Mouse (Mus musculus) forebrain, embryonic 12.5 days (tissue): Measurements from ENCODE around the gene Slc9a1. TPM values are rescaled to one million over a fixed set of nuclear protein-coding genes. Genes with fewer than 3 reads are reported as not detected.
A peak's percentile ranks its signal among the peaks of the same experiment; 100 is the strongest.

ENCODE experiments used
- ATAC-seq: fragments of 200-750 bp; cut with Nextera tagmentation; 2 replicates; pipeline ENCODE4 v1.8.0; 2017; ENCODE audit warnings: moderate TSS enrichment; ENCODE audit not compliant: low FRiP score
- H3K27ac ChIP-seq: fragments of 300-500 bp; sonication (generic); 2 replicates; pipeline ENCODE4 v1.5.1; 2016; ENCODE audit warnings: mild to moderate bottlenecking
- H3K27me3 ChIP-seq: fragments of 300-500 bp; sonication (generic); 2 replicates; pipeline ENCODE4 v1.6.1; 2016; ENCODE audit warnings: mild to moderate bottlenecking
- H3K36me3 ChIP-seq: fragments of 300-500 bp; sonication (generic); replicated peaks from 2 replicates; pipeline ENCODE4 v1.6.1; 2016; ENCODE audit warnings: mild to moderate bottlenecking
- H3K4me1 ChIP-seq: fragments of 300-500 bp; sonication (generic); 2 replicates; pipeline ENCODE4 v1.6.1; 2016
- H3K4me2 ChIP-seq: fragments of 300-500 bp; sonication (generic); 2 replicates; pipeline ENCODE4 v1.6.1; 2016; ENCODE audit warnings: mild to moderate bottlenecking, moderate library complexity
- H3K4me3 ChIP-seq: fragments of 300-500 bp; sonication (generic); replicated peaks from 2 replicates; pipeline ENCODE4 v1.5.1; 2016; ENCODE audit warnings: mild to moderate bottlenecking
- H3K9ac ChIP-seq: fragments of 300-500 bp; sonication (generic); 2 replicates; pipeline ENCODE4 v1.6.1; 2016; ENCODE audit warnings: mild to moderate bottlenecking
- H3K9me3 ChIP-seq: fragments of 300-500 bp; sonication (generic); 2 replicates; pipeline ENCODE4 v1.6.1; 2016
- WGBS: fragments of 180-500 bp; shearing (Covaris S2); methylation state at CpG from one replicate; pipeline ENCODE4 v1.1.7; 2016; 5-methylcytosine and 5-hydroxymethylcytosine counted together
- polyA plus RNA-seq: library from polyadenylated mRNA; unstranded; fragments of >200 nt; fragmentation: Nextera tagmentation; extraction: Ambion mirVana; gene quantifications from 2 replicates; pipeline ENCODE4 v1.2.1, GENCODE M21; 2016

The Slc9a1 gene
- polyA plus RNA-seq, 1 experiment from 2014 or later: 7.2 TPM

DNA sequence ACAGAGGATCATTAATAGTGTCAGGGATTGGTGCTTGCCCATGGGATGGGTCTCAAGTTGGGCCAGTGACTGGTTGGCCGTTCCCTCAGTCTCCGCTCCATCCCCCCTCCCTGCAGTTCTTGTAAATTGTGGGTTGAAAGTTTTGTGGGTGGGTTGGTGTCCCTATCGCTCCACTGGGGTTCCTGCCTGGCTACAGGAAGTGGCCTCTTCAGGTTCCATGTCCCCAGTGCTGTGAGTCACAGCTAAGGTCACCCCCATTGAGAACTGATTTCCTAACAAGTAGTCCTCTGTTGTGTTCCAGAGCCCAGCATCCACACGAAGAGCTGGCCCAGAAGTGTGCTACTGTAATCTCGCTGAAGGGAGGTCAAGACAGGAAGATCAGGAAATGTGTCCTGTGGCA, 56.6 kb downstream of the Slc9a1 start:
- Histone ChIP-seq H3K4me2 (no peak overlapping the region), H3K9ac (no peak overlapping the region), H3K36me3 (peaks cover 13% of the 10 kb centered on the region), H3K4me1 (no peaks in the 10 kb centered on the region), H3K27me3 (no peaks in the 10 kb centered on the region), H3K9me3 (no peaks in the 10 kb centered on the region), H3K4me3 (no peak overlapping the region), H3K27ac (no peak overlapping the region)
- WGBS: 83% methylated on average over 5 of the region's 5 CpGs
- ATAC-seq: no peak

DNA sequence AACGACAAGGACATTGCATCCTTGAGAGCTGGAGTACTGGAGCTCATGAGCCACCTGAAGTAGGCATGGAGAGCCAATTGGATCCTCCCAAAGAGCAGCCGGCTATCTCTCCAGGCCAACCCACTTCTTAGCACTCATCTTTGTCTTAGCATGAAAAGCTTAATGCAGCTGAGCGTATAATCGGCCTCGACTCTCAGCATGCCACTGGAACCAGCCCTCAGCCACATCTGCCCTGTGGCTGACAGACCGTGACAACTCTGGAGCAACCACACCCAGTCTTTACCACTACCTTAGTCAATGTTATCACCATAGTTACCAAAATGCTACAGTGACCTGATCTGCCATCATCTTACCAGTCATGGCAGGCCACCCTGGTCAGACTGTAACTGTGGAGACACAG, 62.0 kb downstream of the Slc9a1 start:
- Histone ChIP-seq H3K9ac (no peak overlapping the region), H3K4me2 (no peak overlapping the region), H3K27ac (no peak overlapping the region), H3K4me1 (peaks cover 14% of the 10 kb centered on the region), H3K4me3 (no peak overlapping the region), H3K27me3 (no peaks in the 10 kb centered on the region), H3K36me3 (no peaks in the 10 kb centered on the region), H3K9me3 (no peaks in the 10 kb centered on the region)
- WGBS: 55% methylated on average over 6 of the region's 6 CpGs
- ATAC-seq: no peak

DNA sequence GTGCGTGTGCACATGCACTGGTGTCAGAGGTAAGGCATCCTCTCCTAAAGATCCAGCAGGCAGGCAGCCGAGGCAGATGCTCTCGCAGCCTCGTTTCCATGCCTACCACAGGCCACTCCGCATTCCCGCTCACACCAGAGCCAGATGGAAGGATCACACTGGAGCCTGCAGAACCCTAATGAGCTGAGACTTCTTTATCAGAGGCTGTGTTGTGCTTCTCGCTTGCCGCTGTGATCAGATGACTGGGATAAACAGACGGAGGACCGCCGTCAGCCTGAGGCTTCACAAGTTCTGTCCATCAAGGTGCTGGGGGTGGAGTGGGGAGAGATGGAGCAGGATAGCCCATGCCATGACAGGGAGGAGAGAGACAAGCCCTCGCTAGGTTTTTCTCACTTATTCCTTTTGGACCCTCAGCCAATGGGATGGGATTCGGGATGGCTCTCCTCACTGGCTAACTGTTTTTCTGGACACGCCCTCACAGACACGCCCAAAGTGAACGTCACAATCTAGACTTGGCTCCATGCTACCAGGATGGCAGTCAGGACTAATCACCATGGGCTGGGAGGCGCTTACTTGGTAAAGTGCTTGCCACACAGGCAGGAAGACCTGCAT, 63.2 kb downstream of the Slc9a1 start:
- Histone ChIP-seq H3K9ac (no peak overlapping the region), H3K36me3 (no peaks in the 10 kb centered on the region), H3K4me2 (peak overlapping the region; percentile 32), H3K27ac (peak overlapping the region; percentile 80), H3K4me1 (peaks cover 14% of the 10 kb centered on the region), H3K9me3 (no peaks in the 10 kb centered on the region), H3K4me3 (0 out of 2 replicates have a peak overlapping the region, but pooled peaks have one; percentile 8), H3K27me3 (no peaks in the 10 kb centered on the region)
- peak; percentile 64; the same call in 1 of the 2 replicates for ATAC-seq
- 27% methylated on average over 17 of the region's 17 CpGs for WGBS

- H3K9ac ChIP-seq: no peak overlapping the region
- ATAC-seq: no peak
- peaks cover 40% of the 10 kb centered on the region for H3K4me1 ChIP-seq
- H3K27me3 ChIP-seq: no peaks in the 10 kb centered on the region
- H3K27ac ChIP-seq: no peak overlapping the region
- H3K4me3 ChIP-seq: no peak overlapping the region
- no peak overlapping the region for H3K4me2 ChIP-seq
- WGBS: 94% methylated on average over 11 of the region's 11 CpGs
- no peaks in the 10 kb centered on the region for H3K9me3 ChIP-seq
- no peaks in the 10 kb centered on the region for H3K36me3 ChIP-seq
These were observed 66.4 kb downstream of the Slc9a1 start for GRCm38 (mm10) chr4:133435921-133436320.

DNA sequence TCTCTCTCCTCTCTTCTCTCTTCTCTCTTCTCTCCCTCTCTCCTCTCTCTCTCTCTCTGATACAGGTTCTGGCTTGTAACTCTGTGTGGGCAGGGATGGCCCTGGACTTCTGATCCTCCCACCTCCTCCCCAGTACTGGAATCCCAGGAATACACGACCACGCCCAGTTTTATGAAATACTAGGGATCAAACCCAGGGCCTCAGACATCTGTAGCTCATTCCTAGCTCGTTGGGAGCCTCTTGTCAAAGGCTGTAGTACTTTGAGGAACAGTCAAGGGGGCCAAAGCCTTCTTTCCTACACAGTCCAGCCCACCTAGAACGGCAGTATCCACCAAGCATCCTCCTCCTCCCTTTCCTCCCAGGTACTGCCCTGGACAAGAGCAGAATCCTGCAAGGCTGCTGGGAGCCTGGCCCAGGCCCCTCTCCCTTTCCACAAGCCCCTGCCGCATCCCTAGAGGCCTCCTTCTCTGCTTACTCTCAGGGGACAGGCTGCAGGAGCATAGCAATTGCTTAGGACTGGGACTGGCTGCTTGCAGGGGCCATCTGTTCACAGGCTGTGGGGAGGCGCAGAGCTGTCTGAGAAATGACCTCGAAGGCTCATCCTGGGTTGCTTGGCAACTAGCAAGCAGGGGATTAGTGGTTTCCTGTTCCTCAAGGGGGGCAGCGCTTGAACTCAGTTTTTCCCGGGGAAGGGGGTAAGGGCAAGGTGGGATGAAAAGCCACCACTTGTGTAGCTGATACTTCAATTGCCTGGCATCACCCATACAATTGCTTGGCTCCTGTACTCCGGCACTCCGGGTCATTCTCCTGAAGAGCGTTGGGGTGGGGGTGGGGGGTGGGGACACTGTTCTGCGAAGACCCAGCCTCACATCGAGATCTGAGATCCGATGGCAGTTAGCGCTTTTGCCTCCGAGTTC, 70.2 kb downstream of the Slc9a1 start:
- no peaks in the 10 kb centered on the region for H3K36me3 ChIP-seq
- 10% methylated on average over 17 of the region's 17 CpGs for WGBS
- H3K27ac ChIP-seq: peak overlapping the region; percentile 92
- H3K4me3 ChIP-seq: peak overlapping the region; percentile 20
- H3K4me2 ChIP-seq: peak overlapping the region; percentile 49
- H3K27me3 ChIP-seq: no peaks in the 10 kb centered on the region
- no peaks in the 10 kb centered on the region for H3K9me3 ChIP-seq
- H3K9ac ChIP-seq: peak overlapping the region; percentile 40; the same call in 1 of the 2 replicates
- H3K4me1 ChIP-seq: peaks cover 37% of the 10 kb centered on the region
- peak; percentile 91 for ATAC-seq

GRCm38 (mm10) chr4:133440377-133440795, 70.9 kb downstream of the Slc9a1 start:
- no peaks in the 10 kb centered on the region for H3K9me3 ChIP-seq
- H3K4me3 ChIP-seq: peak overlapping the region; percentile 20
- peak overlapping the region; percentile 49 for H3K4me2 ChIP-seq
- no peaks in the 10 kb centered on the region for H3K36me3 ChIP-seq
- peak overlapping the region; percentile 40; the same call in 1 of the 2 replicates for H3K9ac ChIP-seq
- WGBS: 7% methylated on average over 6 of the region's 6 CpGs
- peaks cover 37% of the 10 kb centered on the region for H3K4me1 ChIP-seq
- no peaks in the 10 kb centered on the region for H3K27me3 ChIP-seq
- H3K27ac ChIP-seq: peak overlapping the region; percentile 92
- ATAC-seq: peak; percentile 84

DNA sequence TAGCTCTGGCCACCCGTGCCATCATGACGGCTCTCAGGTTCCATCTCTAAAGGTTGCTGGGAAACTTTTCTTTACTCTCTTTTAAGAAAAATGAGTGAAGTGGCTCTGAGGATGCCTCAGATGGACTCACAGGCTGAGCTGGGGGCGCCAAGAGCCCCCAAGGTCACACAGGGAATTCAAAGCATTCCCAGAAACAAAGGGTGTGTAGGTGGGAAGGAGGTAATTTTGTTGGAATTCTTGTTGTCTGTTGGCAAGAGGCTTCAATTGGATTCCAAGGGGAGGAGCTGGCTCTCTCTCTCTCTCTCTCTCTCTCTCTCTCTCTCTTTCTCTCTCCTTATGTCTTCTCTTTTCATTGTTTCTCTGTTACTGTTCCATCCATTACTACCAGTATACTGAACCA, 72.7 kb downstream of the Slc9a1 start:
- Histone ChIP-seq H3K4me3 (no peak overlapping the region), H3K9me3 (no peaks in the 10 kb centered on the region), H3K27me3 (no peaks in the 10 kb centered on the region), H3K27ac (no peak overlapping the region), H3K36me3 (no peaks in the 10 kb centered on the region), H3K4me2 (no peak overlapping the region), H3K4me1 (peaks cover 37% of the 10 kb centered on the region), H3K9ac (no peak overlapping the region)
- ATAC-seq: no peak
- 50% methylated on average over 3 of the region's 3 CpGs for WGBS

DNA sequence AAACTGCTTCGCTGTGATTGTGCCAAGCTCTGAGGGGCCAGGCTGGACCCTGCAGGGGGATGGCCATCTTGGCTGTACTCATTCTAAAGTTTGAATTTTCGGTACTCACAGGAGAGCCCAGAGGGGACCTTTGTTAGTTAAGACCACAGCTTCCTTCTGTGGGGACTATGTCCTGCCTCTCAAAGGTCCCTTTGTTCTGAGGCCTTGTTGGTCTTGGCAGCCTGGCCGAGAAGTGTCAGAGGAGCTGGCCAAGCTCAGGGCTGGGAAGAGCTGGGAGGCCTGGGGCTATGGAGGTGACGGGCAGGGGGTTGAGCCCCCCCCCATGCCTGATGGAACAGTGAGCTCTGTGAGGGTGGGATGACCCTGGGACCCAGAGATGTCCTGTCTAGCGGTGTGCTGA, 73.6 kb downstream of the Slc9a1 start:
- 38% methylated on average over 5 of the region's 5 CpGs for WGBS
- no peaks in the 10 kb centered on the region for H3K36me3 ChIP-seq
- peak overlapping the region; percentile 20; the same call in 1 of the 2 replicates for H3K27ac ChIP-seq
- no peaks in the 10 kb centered on the region for H3K27me3 ChIP-seq
- no peak overlapping the region for H3K9ac ChIP-seq
- H3K4me2 ChIP-seq: no peak overlapping the region
- H3K9me3 ChIP-seq: no peaks in the 10 kb centered on the region
- H3K4me1 ChIP-seq: peaks cover 37% of the 10 kb centered on the region
- ATAC-seq: no peak
- H3K4me3 ChIP-seq: no peak overlapping the region

DNA sequence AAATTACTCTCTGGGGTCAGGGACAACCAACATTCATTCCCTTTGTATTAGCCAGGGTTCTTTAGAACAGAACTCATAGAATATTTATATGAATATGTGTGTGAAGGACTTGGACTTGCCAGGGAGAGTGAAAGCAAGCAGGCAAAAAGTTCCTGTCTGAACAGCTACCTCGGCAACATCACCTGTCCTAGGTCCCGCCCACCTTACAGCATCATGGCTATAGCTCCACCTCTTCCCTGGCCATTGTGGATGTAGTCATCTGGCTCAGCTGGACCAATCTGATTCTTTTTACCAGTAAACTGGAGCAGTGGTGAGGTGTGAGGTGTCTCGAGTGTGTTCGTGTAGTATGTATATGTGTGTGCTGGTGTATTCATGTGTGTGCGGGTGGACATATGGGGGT, 76.2 kb downstream of the Slc9a1 start:
- Histone ChIP-seq H3K9me3 (no peaks in the 10 kb centered on the region), H3K27ac (no peak overlapping the region), H3K4me2 (no peak overlapping the region), H3K4me1 (peaks cover 23% of the 10 kb centered on the region), H3K27me3 (peaks cover 5% of the 10 kb centered on the region), H3K36me3 (no peaks in the 10 kb centered on the region), H3K4me3 (no peak overlapping the region), H3K9ac (no peak overlapping the region)
- ATAC-seq: no peak
- WGBS: 90% methylated on average over 5 of the region's 5 CpGs

- no peak for ATAC-seq
- H3K4me1 ChIP-seq: peaks cover 17% of the 10 kb centered on the region
- H3K4me2 ChIP-seq: no peak overlapping the region
- H3K27ac ChIP-seq: no peak overlapping the region
- peaks cover 7% of the 10 kb centered on the region for H3K27me3 ChIP-seq
- H3K9me3 ChIP-seq: no peaks in the 10 kb centered on the region
- no peaks in the 10 kb centered on the region for H3K36me3 ChIP-seq
- H3K9ac ChIP-seq: no peak overlapping the region
- 62% methylated on average over 5 of the region's 5 CpGs for WGBS
- H3K4me3 ChIP-seq: no peak overlapping the region
These were observed 77.9 kb downstream of the Slc9a1 start for GRCm38 (mm10) chr4:133447366-133447765.

DNA sequence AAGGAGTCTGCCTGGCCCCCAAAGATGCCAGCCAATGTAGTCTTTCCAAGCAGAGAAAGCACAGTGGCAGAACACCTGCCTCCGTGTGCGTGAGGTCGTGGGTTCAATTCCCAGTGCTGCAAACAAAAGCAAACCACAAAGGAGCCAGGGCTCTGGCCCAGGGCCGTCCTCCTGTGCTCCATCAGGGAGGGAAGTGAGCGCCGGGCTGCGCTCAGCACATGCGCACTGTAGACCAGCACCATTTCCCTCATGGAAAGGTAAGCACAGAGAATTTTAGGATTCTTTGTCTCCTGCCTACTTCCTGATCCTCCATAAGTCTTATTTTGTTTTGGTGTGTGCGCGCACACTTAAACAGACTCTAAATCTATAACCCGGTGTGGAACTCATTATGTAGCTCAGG, 78.5 kb downstream of the Slc9a1 start:
- 74% methylated on average over 11 of the region's 11 CpGs for WGBS
- H3K9ac ChIP-seq: no peak overlapping the region
- no peaks in the 10 kb centered on the region for H3K9me3 ChIP-seq
- no peak overlapping the region for H3K4me2 ChIP-seq
- H3K27me3 ChIP-seq: peaks cover 12% of the 10 kb centered on the region
- ATAC-seq: no peak
- no peaks in the 10 kb centered on the region for H3K36me3 ChIP-seq
- no peak overlapping the region for H3K27ac ChIP-seq
- peaks cover 15% of the 10 kb centered on the region for H3K4me1 ChIP-seq
- no peak overlapping the region for H3K4me3 ChIP-seq

GRCm38 (mm10) chr4:133448708-133449388, 79.3 kb downstream of the Slc9a1 start:
- H3K4me2 ChIP-seq: no peak overlapping the region
- H3K4me3 ChIP-seq: no peak overlapping the region
- H3K27ac ChIP-seq: no peak overlapping the region
- no peak for ATAC-seq
- 74% methylated on average over 8 of the region's 8 CpGs for WGBS
- no peaks in the 10 kb centered on the region for H3K9me3 ChIP-seq
- peaks cover 12% of the 10 kb centered on the region for H3K27me3 ChIP-seq
- peaks cover 10% of the 10 kb centered on the region for H3K4me1 ChIP-seq
- no peaks in the 10 kb centered on the region for H3K36me3 ChIP-seq
- H3K9ac ChIP-seq: no peak overlapping the region
